Comparison of ENCODE assay signal across 8 mouse cellular contexts in the genomic region with DNA sequence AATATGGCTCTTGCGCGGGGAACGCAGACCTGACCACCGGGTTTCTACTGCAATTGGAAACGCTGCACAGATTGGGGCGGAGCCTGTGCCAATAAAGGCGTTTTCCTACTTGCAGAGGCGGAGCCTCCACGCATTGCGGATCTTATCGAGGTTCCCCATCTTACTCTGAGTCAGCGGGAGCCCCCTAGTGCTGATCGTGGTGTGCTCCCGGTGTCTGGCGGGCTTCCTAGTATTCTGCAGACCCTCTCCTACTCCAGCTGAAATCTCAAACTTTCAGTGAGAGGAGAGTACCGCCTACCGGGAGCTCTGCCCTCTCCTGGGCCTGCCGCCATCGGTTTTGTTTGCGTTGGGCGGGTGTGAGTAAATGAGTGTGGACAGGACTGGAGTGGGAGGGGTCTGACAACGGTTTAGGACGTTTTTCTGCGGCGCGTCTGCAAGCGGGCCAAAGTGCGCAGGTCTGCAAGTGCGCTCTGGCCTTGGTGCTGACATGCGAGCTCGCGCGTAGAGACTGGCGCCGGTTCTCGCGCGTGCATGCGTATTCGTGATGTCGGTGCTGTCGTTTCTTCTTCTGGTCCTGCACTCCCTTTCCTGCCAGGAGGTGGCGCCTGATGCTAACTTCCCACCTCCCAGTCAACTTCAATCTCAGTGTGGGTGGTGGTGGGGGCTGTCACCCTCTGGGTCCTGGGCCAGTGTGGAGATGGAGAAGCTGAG. TPM values are rescaled to one million over a fixed set of nuclear protein-coding genes. Genes with fewer than 3 reads are reported as not detected.
A peak's percentile ranks its signal among the peaks of the same experiment; 100 is the strongest.
DNase-seq lines count a peak whose midpoint lies in the region; ATAC-seq and TF ChIP-seq lines count a peak whose summit lies in the region.

No protein-coding gene starts in this region.

- H3K4me3 ChIP-seq in brown adipose tissue, adult 24 weeks (ENCODE audit: insufficient read depth, low read depth, low read length): peak overlapping the region; percentile 42
- H3K4me3 ChIP-seq in heart, embryonic 13.5 days: peak overlapping the region; percentile 47
- H3K4me3 ChIP-seq in kidney, embryonic 16.5 days (ENCODE audit: low read length): peak overlapping the region; percentile 46
- peak overlapping the region; percentile 11; the same call in 1 of the 2 replicates for H3K4me3 ChIP-seq in liver, adult 2 months (ENCODE audit: insufficient read depth, low read depth, low read length)

- peaks cover 95% of the 10 kb centered on the region for H3K27me3 ChIP-seq in heart, embryonic 13.5 days (replicated peaks)
- H3K27me3 ChIP-seq in kidney, embryonic 16.5 days (ENCODE audit: insufficient read depth, low read length): peaks cover 52% of the 10 kb centered on the region
- no peaks in the 10 kb centered on the region; the same call in none of the 2 replicates for H3K27me3 ChIP-seq in liver, adult 2 months (ENCODE audit: control insufficient read depth, insufficient read depth, low read length)

- ATAC-seq in heart, embryonic 13.5 days (ENCODE audit: extremely low read depth, insufficient number of reproducible peaks, low FRiP score, low TSS enrichment): peak; percentile 38; the same call in 1 of the 2 replicates
- peak; percentile 87 for ATAC-seq in kidney, embryonic 16.5 days (ENCODE audit: low FRiP score, low TSS enrichment)
- ATAC-seq in monocyte, adult 5-6 weeks (replicated peaks; ENCODE audit: insufficient number of reproducible peaks, low FRiP score, low TSS enrichment, poor library complexity, severe bottlenecking): peak; percentile 75

- peak; percentile 73 for DNase-seq in CD4-positive, CD25-positive, alpha-beta regulatory T cell, adult 2 months (ENCODE audit: low read depth, low spot score)
- peak; percentile 59 for DNase-seq in fibroblast of lung, adult 2 months (ENCODE audit: low read depth)
- DNase-seq in liver, adult 2 months (ENCODE audit: extremely low read depth, low read depth, low spot score): peak; percentile 76
- DNase-seq in spleen, postnatal 4 days (ENCODE audit: low spot score in 2 of 2): peak; percentile 47 to 74

- no peak overlapping the region for H3K27ac ChIP-seq in brown adipose tissue, adult 24 weeks (replicated peaks; ENCODE audit: low read depth, low read length)
- no peak overlapping the region for H3K27ac ChIP-seq in heart, embryonic 13.5 days (replicated peaks)
- H3K27ac ChIP-seq in kidney, embryonic 16.5 days (ENCODE audit: low read length): peak overlapping the region; percentile 34; the same call in 1 of the 2 replicates
- H3K27ac ChIP-seq in liver, adult 2 months (replicated peaks; ENCODE audit: insufficient read depth, low read depth, low read length): no peak overlapping the region

- WGBS in heart, embryonic 13.5 days: under 1% methylated on average over 43 of the region's 43 CpGs
- WGBS in kidney, embryonic 16.5 days: 0% methylated on average over 43 of the region's 43 CpGs
- WGBS in liver, adult 2 months: under 1% methylated on average over 43 of the region's 43 CpGs

- no peaks in the 10 kb centered on the region for H3K36me3 ChIP-seq in heart, embryonic 13.5 days
- H3K36me3 ChIP-seq in kidney, embryonic 16.5 days (ENCODE audit: insufficient read depth, low read length): no peaks in the 10 kb centered on the region
- no peaks in the 10 kb centered on the region for H3K36me3 ChIP-seq in liver, adult 2 months (ENCODE audit: control insufficient read depth, insufficient read depth, low read length)

- no peaks in the 10 kb centered on the region for H3K9me3 ChIP-seq in heart, embryonic 13.5 days
- no peaks in the 10 kb centered on the region for H3K9me3 ChIP-seq in kidney, embryonic 16.5 days (ENCODE audit: low read length)

- peaks cover 2% of the 10 kb centered on the region; the same call in 1 of the 2 replicates for H3K4me1 ChIP-seq in brown adipose tissue, adult 24 weeks (ENCODE audit: control insufficient read depth, insufficient read depth, insufficient read length, low read length)
- peaks cover 9% of the 10 kb centered on the region for H3K4me1 ChIP-seq in heart, embryonic 13.5 days
- H3K4me1 ChIP-seq in kidney, embryonic 16.5 days (ENCODE audit: insufficient read depth, low read length): peaks cover 16% of the 10 kb centered on the region
- no peaks in the 10 kb centered on the region for H3K4me1 ChIP-seq in liver, adult 2 months (ENCODE audit: control insufficient read depth, insufficient read depth, low read length)

- peak overlapping the region; percentile 68 for H3K4me2 ChIP-seq in heart, embryonic 13.5 days
- H3K4me2 ChIP-seq in kidney, embryonic 16.5 days (replicated peaks; ENCODE audit: low read depth, low read length): peak overlapping the region; percentile 58

- H3K79me2 ChIP-seq in liver, adult 2 months (ENCODE audit: control insufficient read depth, insufficient read depth, low read length): no peaks in the 10 kb centered on the region

- TF ChIP-seq CTCF in liver, adult 2 months (IDR thresholded peaks at IDR 0.05; ENCODE audit: low read depth, low read length): peak; percentile 63

- TF ChIP-seq POLR2A in liver, adult 2 months (IDR thresholded peaks at IDR 0.05; ENCODE audit: extremely low read depth, insufficient read depth, low read length): no peak

- no peak overlapping the region for H3K9ac ChIP-seq in heart, embryonic 13.5 days
- no peak overlapping the region for H3K9ac ChIP-seq in kidney, embryonic 16.5 days (replicated peaks; ENCODE audit: low read length)
- H3K9ac ChIP-seq in liver, adult 2 months (ENCODE audit: low read depth, low read length): no peak overlapping the region

RNA-seq across cellular contexts. Expression of gene Sncb, which starts 8.2 kb away (rescaled TPM):
- polyA plus RNA-seq in brown adipose tissue, adult 24 weeks (2012; ENCODE audit: insufficient read depth, insufficient read length, missing spikeins): not detected in 2 replicates
- polyA plus RNA-seq in heart, embryonic 13.5 days (2015; fragmentation: Nextera tagmentation; extraction: Ambion mirVana): not detected in 2 replicates
- polyA plus RNA-seq in kidney, embryonic 16.5 days (2015; fragmentation: Nextera tagmentation; extraction: Ambion mirVana): not detected in 2 replicates
- total RNA-seq in liver, adult 2 months (2014; rRNA removed): not detected in 2 replicates
- not detected in 2 replicates for polyA plus RNA-seq in liver, adult 2 months (2012; rRNA removed)
- not detected in 3 replicates for total RNA-seq in monocyte, adult 5-6 weeks (2017)

RNA-seq across cellular contexts. Expression of gene Gprin1, which starts 8.5 kb away (rescaled TPM):
- not detected in 2 replicates for polyA plus RNA-seq in brown adipose tissue, adult 24 weeks (2012; ENCODE audit: insufficient read depth, insufficient read length, missing spikeins)
- not detected in 2 replicates for polyA plus RNA-seq in heart, embryonic 13.5 days (2015; fragmentation: Nextera tagmentation; extraction: Ambion mirVana)
- polyA plus RNA-seq in kidney, embryonic 16.5 days (2015; fragmentation: Nextera tagmentation; extraction: Ambion mirVana): 0.06 and 0.09 TPM in 2 replicates
- total RNA-seq in liver, adult 2 months (2014; rRNA removed): not detected in 2 replicates
- not detected in 2 replicates for polyA plus RNA-seq in liver, adult 2 months (2012; rRNA removed)
- total RNA-seq in monocyte, adult 5-6 weeks (2017): not detected in 3 replicates

RNA-seq across cellular contexts. Expression of gene Eif4e1b, which starts 25.6 kb away (rescaled TPM):
- polyA plus RNA-seq in brown adipose tissue, adult 24 weeks (2012; ENCODE audit: insufficient read depth, insufficient read length, missing spikeins): not detected in 2 replicates
- not detected in 2 replicates for polyA plus RNA-seq in heart, embryonic 13.5 days (2015; fragmentation: Nextera tagmentation; extraction: Ambion mirVana)
- not detected in 2 replicates for polyA plus RNA-seq in kidney, embryonic 16.5 days (2015; fragmentation: Nextera tagmentation; extraction: Ambion mirVana)
- not detected in 2 replicates for total RNA-seq in liver, adult 2 months (2014; rRNA removed)
- not detected in 2 replicates for polyA plus RNA-seq in liver, adult 2 months (2012; rRNA removed)
- not detected in 3 replicates for total RNA-seq in monocyte, adult 5-6 weeks (2017)

RNA-seq across cellular contexts. Expression of gene Tspan17, which starts 31.0 kb away (rescaled TPM):
- 29.5 and 42.0 TPM in 2 replicates for polyA plus RNA-seq in brown adipose tissue, adult 24 weeks (2012; ENCODE audit: insufficient read depth, insufficient read length, missing spikeins)
- polyA plus RNA-seq in heart, embryonic 13.5 days (2015; fragmentation: Nextera tagmentation; extraction: Ambion mirVana): 5.3 TPM in 2 replicates
- 12.6 and 14.3 TPM in 2 replicates for polyA plus RNA-seq in kidney, embryonic 16.5 days (2015; fragmentation: Nextera tagmentation; extraction: Ambion mirVana)
- 0.74 and 0.94 TPM in 2 replicates for total RNA-seq in liver, adult 2 months (2014; rRNA removed)
- 1.4 and 2.4 TPM in 2 replicates for polyA plus RNA-seq in liver, adult 2 months (2012; rRNA removed)
- 6.9 to 18.5 TPM (median 8.1 TPM) in 3 replicates for total RNA-seq in monocyte, adult 5-6 weeks (2017)

RNA-seq across cellular contexts. Expression of gene Cdhr2, which starts 56.9 kb away (rescaled TPM):
- polyA plus RNA-seq in brown adipose tissue, adult 24 weeks (2012; ENCODE audit: insufficient read depth, insufficient read length, missing spikeins): not detected in 2 replicates
- 0.45 TPM in 1 of 2 replicates, not detected in the other for polyA plus RNA-seq in heart, embryonic 13.5 days (2015; fragmentation: Nextera tagmentation; extraction: Ambion mirVana)
- polyA plus RNA-seq in kidney, embryonic 16.5 days (2015; fragmentation: Nextera tagmentation; extraction: Ambion mirVana): 8.6 TPM in 2 replicates
- total RNA-seq in liver, adult 2 months (2014; rRNA removed): under 0.01 and 0.20 TPM in 2 replicates
- polyA plus RNA-seq in liver, adult 2 months (2012; rRNA removed): 0.15 and 0.18 TPM in 2 replicates
- 0.10 TPM in 1 of 3 replicates, not detected in the others for total RNA-seq in monocyte, adult 5-6 weeks (2017)
